Mouse (Mus musculus) limb, embryonic 12.5 days (tissue): ENCODE data around the gene Ydjc. TPM values are rescaled to one million over a fixed set of nuclear protein-coding genes. Genes with fewer than 3 reads are reported as not detected.
"Not testable (repeated sequence)": the region's sequence is repeated elsewhere in the genome, so short reads cannot be mapped to it uniquely, and the experiment has no call there.

Experiments used
- ATAC-seq: fragments of 200-750 bp; cut with Nextera tagmentation; 2 replicates; pipeline ENCODE4 v1.8.0; 2017; ENCODE audit warnings: low read depth, moderate TSS enrichment; ENCODE audit not compliant: insufficient number of reproducible peaks, insufficient read depth, low FRiP score, low TSS enrichment
- H3K27ac ChIP-seq: fragments of 300-500 bp; sonication (generic); 2 replicates; pipeline ENCODE4 v1.5.1; 2016; ENCODE audit warnings: mild to moderate bottlenecking, moderate library complexity
- H3K27me3 ChIP-seq: fragments of 300-500 bp; sonication (generic); 2 replicates; pipeline ENCODE4 v1.6.1; 2016; ENCODE audit warnings: mild to moderate bottlenecking, moderate library complexity
- H3K36me3 ChIP-seq: fragments of 300-500 bp; sonication (generic); 2 replicates; pipeline ENCODE4 v1.6.1; 2016; ENCODE audit warnings: mild to moderate bottlenecking, moderate library complexity
- H3K4me1 ChIP-seq: fragments of 300-500 bp; sonication (generic); replicated peaks from 2 replicates; pipeline ENCODE4 v1.6.1; 2016
- H3K4me2 ChIP-seq: fragments of 300-500 bp; sonication (generic); 2 replicates; pipeline ENCODE4 v1.6.1; 2016; ENCODE audit warnings: mild to moderate bottlenecking, moderate library complexity
- H3K4me3 ChIP-seq: fragments of 300-500 bp; sonication (generic); replicated peaks from 2 replicates; pipeline ENCODE4 v1.5.1; 2016; ENCODE audit warnings: mild to moderate bottlenecking
- H3K9ac ChIP-seq: fragments of 300-500 bp; sonication (generic); replicated peaks from 2 replicates; pipeline ENCODE4 v1.6.1; 2016; ENCODE audit warnings: mild to moderate bottlenecking, moderate library complexity
- H3K9me3 ChIP-seq: fragments of 300-500 bp; sonication (generic); 2 replicates; pipeline ENCODE4 v1.6.1; 2016; ENCODE audit warnings: mild to moderate bottlenecking, moderate library complexity
- WGBS: fragments of 180-500 bp; shearing (Covaris S2); methylation state at CpG from one replicate; pipeline ENCODE4 v1.1.7; 2016; 5-methylcytosine and 5-hydroxymethylcytosine counted together
- polyA plus RNA-seq: library from polyadenylated mRNA; unstranded; fragments of >200 nt; fragmentation: Nextera tagmentation; extraction: Ambion mirVana; gene quantifications from 2 replicates; pipeline ENCODE4 v1.2.1, GENCODE M21; 2016

Ydjc gene
- polyA plus RNA-seq, 1 experiment from 2014 or later, result 6.2 TPM

GRCm38 (mm10) chr16:17165478-17165877, 21.1 kb downstream of the Ydjc start:
- H3K9ac ChIP-seq, H3K27ac ChIP-seq, H3K9me3 ChIP-seq, H3K4me2 ChIP-seq, H3K4me3 ChIP-seq, ATAC-seq, H3K27me3 ChIP-seq, H3K4me1 ChIP-seq: not testable (repeated sequence)
- H3K36me3 ChIP-seq, result peaks cover 56% of the 10 kb centered on the region
- WGBS, result 94% methylated on average over 1 of the region's 1 CpGs

- Histone ChIP-seq H3K4me3 (no peak overlapping the region), H3K36me3 (peaks cover 67% of the 10 kb centered on the region), H3K27ac (no peak overlapping the region), H3K4me1 (no peaks in the 10 kb centered on the region), H3K9ac (no peak overlapping the region), H3K9me3 (no peaks in the 10 kb centered on the region), H3K27me3 (no peaks in the 10 kb centered on the region), H3K4me2 (no peak overlapping the region)
- no peak for ATAC-seq
Observed at GRCm38 (mm10) chr16:17167179-17167578, 22.8 kb downstream of the Ydjc start.

GRCm38 (mm10) chr16:17168049-17168448, 23.6 kb downstream of the Ydjc start:
- Histone ChIP-seq H3K36me3 (peaks cover 68% of the 10 kb centered on the region), H3K4me2 (no peak overlapping the region), H3K9me3 (no peaks in the 10 kb centered on the region), H3K9ac (no peak overlapping the region), H3K4me1 (no peaks in the 10 kb centered on the region), H3K27me3 (no peaks in the 10 kb centered on the region), H3K27ac (no peak overlapping the region), H3K4me3 (no peak overlapping the region)
- no peak for ATAC-seq
- WGBS, result 86% methylated on average over 5 of the region's 5 CpGs

- Histone ChIP-seq H3K36me3 (peaks cover 70% of the 10 kb centered on the region), H3K4me3 (no peak overlapping the region), H3K27me3 (no peaks in the 10 kb centered on the region), H3K9ac (no peak overlapping the region), H3K27ac (no peak overlapping the region), H3K4me2 (no peak overlapping the region), H3K4me1 (no peaks in the 10 kb centered on the region), H3K9me3 (no peaks in the 10 kb centered on the region)
- no peak for ATAC-seq
- WGBS, result 87% methylated on average over 2 of the region's 2 CpGs
Observed at GRCm38 (mm10) chr16:17175765-17176164, 31.3 kb downstream of the Ydjc start.

GRCm38 (mm10) chr16:17177623-17178170, 33.3 kb downstream of the Ydjc start:
- H3K4me2 ChIP-seq, result no peak overlapping the region
- H3K36me3 ChIP-seq, result peaks cover 51% of the 10 kb centered on the region
- H3K27me3 ChIP-seq, result no peaks in the 10 kb centered on the region
- no peaks in the 10 kb centered on the region for H3K9me3 ChIP-seq
- ATAC-seq, result no peak
- no peak overlapping the region for H3K9ac ChIP-seq
- no peak overlapping the region for H3K4me3 ChIP-seq
- H3K27ac ChIP-seq, result no peak overlapping the region
- H3K4me1 ChIP-seq, result no peaks in the 10 kb centered on the region
- 100% methylated on average over 1 of the region's 1 CpGs for WGBS

GRCm38 (mm10) chr16:17179706-17180105, 35.3 kb downstream of the Ydjc start:
- no peaks in the 10 kb centered on the region for H3K27me3 ChIP-seq
- H3K4me2 ChIP-seq, result no peak overlapping the region
- H3K4me3 ChIP-seq, result no peak overlapping the region
- H3K4me1 ChIP-seq, result no peaks in the 10 kb centered on the region
- H3K9ac ChIP-seq, result no peak overlapping the region
- H3K36me3 ChIP-seq, result peaks cover 37% of the 10 kb centered on the region
- no peak overlapping the region for H3K27ac ChIP-seq
- H3K9me3 ChIP-seq, result no peaks in the 10 kb centered on the region
- 90% methylated on average over 3 of the region's 3 CpGs for WGBS
- no peak for ATAC-seq

GRCm38 (mm10) chr16:17181382-17181781, 37.0 kb downstream of the Ydjc start:
- 92% methylated on average over 4 of the region's 4 CpGs for WGBS
- 0 out of 2 replicates have a peak, but pooled peaks cover 3% of the 10 kb centered on the region for H3K9me3 ChIP-seq
- H3K27me3 ChIP-seq, result no peaks in the 10 kb centered on the region
- H3K27ac ChIP-seq, result no peak overlapping the region
- H3K9ac ChIP-seq, result no peak overlapping the region
- no peak for ATAC-seq
- H3K36me3 ChIP-seq, result peaks cover 35% of the 10 kb centered on the region
- no peak overlapping the region for H3K4me2 ChIP-seq
- no peaks in the 10 kb centered on the region for H3K4me1 ChIP-seq
- H3K4me3 ChIP-seq, result no peak overlapping the region

GRCm38 (mm10) chr16:17182136-17182535, 37.7 kb downstream of the Ydjc start:
- peaks cover 39% of the 10 kb centered on the region for H3K36me3 ChIP-seq
- no peak overlapping the region for H3K4me3 ChIP-seq
- no peaks in the 10 kb centered on the region for H3K27me3 ChIP-seq
- H3K9ac ChIP-seq, result no peak overlapping the region
- no peak for ATAC-seq
- no peaks in the 10 kb centered on the region for H3K4me1 ChIP-seq
- no peak overlapping the region for H3K27ac ChIP-seq
- 82% methylated on average over 2 of the region's 2 CpGs for WGBS
- 0 out of 2 replicates have a peak, but pooled peaks cover 3% of the 10 kb centered on the region for H3K9me3 ChIP-seq
- no peak overlapping the region for H3K4me2 ChIP-seq

- H3K4me2 ChIP-seq, result no peak overlapping the region
- WGBS, result 85% methylated on average over 3 of the region's 3 CpGs
- no peak overlapping the region for H3K4me3 ChIP-seq
- no peaks in the 10 kb centered on the region for H3K4me1 ChIP-seq
- H3K36me3 ChIP-seq, result peaks cover 40% of the 10 kb centered on the region
- no peak overlapping the region for H3K27ac ChIP-seq
- no peak overlapping the region for H3K9ac ChIP-seq
- H3K27me3 ChIP-seq, result no peaks in the 10 kb centered on the region
- no peak for ATAC-seq
- 0 out of 2 replicates have a peak, but pooled peaks cover 3% of the 10 kb centered on the region for H3K9me3 ChIP-seq
Observed at GRCm38 (mm10) chr16:17183003-17183402, 38.6 kb downstream of the Ydjc start.

- ATAC-seq, result no peak
- Histone ChIP-seq H3K9ac (no peak overlapping the region), H3K4me1 (no peaks in the 10 kb centered on the region), H3K4me2 (no peak overlapping the region), H3K36me3 (peaks cover 42% of the 10 kb centered on the region), H3K27ac (no peak overlapping the region), H3K4me3 (no peak overlapping the region), H3K9me3 (0 out of 2 replicates have a peak, but pooled peaks cover 3% of the 10 kb centered on the region), H3K27me3 (no peaks in the 10 kb centered on the region)
Observed at GRCm38 (mm10) chr16:17185475-17185874, 41.1 kb downstream of the Ydjc start.

GRCm38 (mm10) chr16:17193823-17194222, 49.4 kb downstream of the Ydjc start:
- Histone ChIP-seq H3K4me2 (no peak overlapping the region), H3K9me3 (no peaks in the 10 kb centered on the region), H3K27me3 (no peaks in the 10 kb centered on the region), H3K4me3 (no peak overlapping the region), H3K4me1 (no peaks in the 10 kb centered on the region), H3K27ac (no peak overlapping the region), H3K36me3 (peaks cover 28% of the 10 kb centered on the region), H3K9ac (no peak overlapping the region)
- WGBS, result 96% methylated on average over 4 of the region's 4 CpGs
- ATAC-seq, result no peak
